In genomic region chr3:30767271-30767670, GRCm38 (mm10) we compare ENCODE assay signal across 32 mouse cellular contexts. TPM values are rescaled to one million over a fixed set of nuclear protein-coding genes. Genes with fewer than 3 reads are reported as not detected.
DNase-seq lines count a peak whose midpoint lies in the region; ATAC-seq and TF ChIP-seq lines count a peak whose summit lies in the region.
"Had no signal": no experiment of that assay in that cellular context is flagged by ENCODE, and none has a peak within 500 bp of the region (broad histone marks: within the 10 kb centered on the region; RNA-seq: fewer than 3 reads in every experiment).

No protein-coding gene starts in this region.

- no peaks in the 10 kb centered on the region for H3K27me3 ChIP-seq in intestine, embryonic 14.5 days (replicated peaks; ENCODE audit: control insufficient read depth, insufficient read depth, low read length)
- no peaks in the 10 kb centered on the region for H3K27me3 ChIP-seq in intestine, embryonic 15.5 days (replicated peaks)
- no peaks in the 10 kb centered on the region for H3K27me3 ChIP-seq in liver, embryonic 13.5 days
- H3K27me3 ChIP-seq in liver, postnatal 0 days (ENCODE audit: insufficient read depth, low read length), result no peaks in the 10 kb centered on the region
- no peaks in the 10 kb centered on the region for H3K27me3 ChIP-seq in liver, embryonic 16.5 days (ENCODE audit: control insufficient read depth, insufficient read depth, low read depth, low read length)
- no peaks in the 10 kb centered on the region for H3K27me3 ChIP-seq in midbrain, embryonic 10.5 days (ENCODE audit: low read depth, poor library complexity, severe bottlenecking)
- H3K27me3 ChIP-seq: embryonic facial prominence, embryonic 13.5 days; forebrain, embryonic 12.5 days; limb, embryonic 15.5 days; lung, embryonic 15.5 days; stomach, embryonic 15.5 days had no signal

- H3K9ac ChIP-seq in intestine, embryonic 14.5 days (ENCODE audit: low read length), result no peak overlapping the region
- no peak overlapping the region for H3K9ac ChIP-seq in intestine, embryonic 15.5 days
- H3K9ac ChIP-seq in liver, embryonic 13.5 days, result peak overlapping the region; percentile 19; the same call in 1 of the 2 replicates
- no peak overlapping the region for H3K9ac ChIP-seq in liver, postnatal 0 days (replicated peaks)
- H3K9ac ChIP-seq in liver, embryonic 16.5 days (ENCODE audit: low read depth, low read length), result no peak overlapping the region
- H3K9ac ChIP-seq: embryonic facial prominence, embryonic 13.5 days; forebrain, embryonic 12.5 days; forebrain, postnatal 0 days; limb, embryonic 15.5 days; lung, embryonic 15.5 days; stomach, embryonic 15.5 days had no signal

- H3K27ac ChIP-seq in intestine, embryonic 14.5 days (ENCODE audit: low read depth), result no peak overlapping the region
- no peak overlapping the region for H3K27ac ChIP-seq in intestine, embryonic 15.5 days
- H3K27ac ChIP-seq in liver, embryonic 13.5 days, result peak overlapping the region; percentile 65
- no peak overlapping the region for H3K27ac ChIP-seq in liver, postnatal 0 days (ENCODE audit: low read depth)
- peak overlapping the region; percentile 43; the same call in 1 of the 2 replicates for H3K27ac ChIP-seq in liver, embryonic 16.5 days (ENCODE audit: low read length)
- H3K27ac ChIP-seq in midbrain, embryonic 10.5 days (replicated peaks), result no peak overlapping the region
- H3K27ac ChIP-seq: embryonic facial prominence, embryonic 13.5 days; forebrain, embryonic 12.5 days; kidney, postnatal 0 days; limb, embryonic 10.5 days; limb, embryonic 15.5 days; lung, embryonic 15.5 days; stomach, embryonic 15.5 days had no signal

- WGBS in intestine, embryonic 14.5 days, result 87% methylated on average over 6 of the region's 6 CpGs
- WGBS in intestine, embryonic 15.5 days, result 88% methylated on average over 6 of the region's 6 CpGs
- 65% methylated on average over 6 of the region's 6 CpGs for WGBS in liver, embryonic 13.5 days (ENCODE audit: insufficient replicate concordance)
- WGBS in liver, postnatal 0 days (ENCODE audit: insufficient replicate concordance), result 83% methylated on average over 6 of the region's 6 CpGs
- 71% methylated on average over 6 of the region's 6 CpGs for WGBS in liver, embryonic 16.5 days (ENCODE audit: insufficient replicate concordance)
- WGBS in midbrain, embryonic 10.5 days, result 91% methylated on average over 6 of the region's 6 CpGs

- no peak overlapping the region for H3K4me2 ChIP-seq in intestine, embryonic 14.5 days (ENCODE audit: low read length)
- no peak overlapping the region for H3K4me2 ChIP-seq in intestine, embryonic 15.5 days (replicated peaks)
- 0 out of 2 replicates have a peak overlapping the region, but pooled peaks have one; percentile 19 for H3K4me2 ChIP-seq in liver, embryonic 13.5 days
- H3K4me2 ChIP-seq in liver, postnatal 0 days (ENCODE audit: low read depth, low read length), result no peak overlapping the region
- H3K4me2 ChIP-seq in liver, embryonic 16.5 days (ENCODE audit: low read depth, low read length), result no peak overlapping the region
- H3K4me2 ChIP-seq: embryonic facial prominence, embryonic 13.5 days; forebrain, embryonic 12.5 days; limb, embryonic 15.5 days; lung, embryonic 15.5 days; midbrain, embryonic 11.5 days; stomach, embryonic 15.5 days had no signal

- no peaks in the 10 kb centered on the region for H3K4me1 ChIP-seq in intestine, embryonic 14.5 days (replicated peaks; ENCODE audit: control insufficient read depth, insufficient read depth, low read length)
- no peaks in the 10 kb centered on the region for H3K4me1 ChIP-seq in intestine, embryonic 15.5 days (replicated peaks)
- H3K4me1 ChIP-seq in liver, embryonic 13.5 days (replicated peaks), result peaks cover 47% of the 10 kb centered on the region
- peaks cover 15% of the 10 kb centered on the region; the same call in 1 of the 2 replicates for H3K4me1 ChIP-seq in liver, postnatal 0 days (ENCODE audit: insufficient read depth)
- H3K4me1 ChIP-seq in liver, embryonic 16.5 days (ENCODE audit: control insufficient read depth, low read depth, low read length), result peaks cover 34% of the 10 kb centered on the region
- H3K4me1 ChIP-seq in midbrain, embryonic 10.5 days, result no peaks in the 10 kb centered on the region
- H3K4me1 ChIP-seq: embryonic facial prominence, embryonic 13.5 days; forebrain, embryonic 12.5 days; limb, embryonic 10.5 days; lung, embryonic 15.5 days had no signal

- no peak overlapping the region for H3K4me3 ChIP-seq in intestine, embryonic 14.5 days (ENCODE audit: low read depth, low read length)
- H3K4me3 ChIP-seq in intestine, embryonic 15.5 days (replicated peaks), result no peak overlapping the region
- H3K4me3 ChIP-seq in liver, embryonic 13.5 days (replicated peaks), result no peak overlapping the region
- no peak overlapping the region for H3K4me3 ChIP-seq in liver, postnatal 0 days (ENCODE audit: low read depth, low read length)
- H3K4me3 ChIP-seq in liver, embryonic 16.5 days (ENCODE audit: low read depth, low read length), result no peak overlapping the region
- H3K4me3 ChIP-seq in midbrain, embryonic 10.5 days, result no peak overlapping the region
- H3K4me3 ChIP-seq: embryonic facial prominence, embryonic 13.5 days; forebrain, embryonic 12.5 days; left cerebral cortex, adult 2 months; limb, embryonic 10.5 days; limb, embryonic 15.5 days; lung, embryonic 15.5 days; stomach, embryonic 15.5 days had no signal

- no peak for TF ChIP-seq EP300 in liver, postnatal 0 days (IDR thresholded peaks at IDR 0.05; ENCODE audit: low read depth)

- peak; percentile 32 for DNase-seq in intestine, embryonic 14.5 days (ENCODE audit: low spot score)
- DNase-seq in liver, embryonic 13.5 days, result no peak
- no peak for DNase-seq in liver, postnatal 0 days
- DNase-seq in telencephalon, adult 2 months (ENCODE audit: low read depth, low spot score), result peak; percentile 68
- no peak for DNase-seq in midbrain, embryonic 10.5 days (ENCODE audit: low spot score)
- DNase-seq: adrenal gland, postnatal 25 days; B cell, adult 2 months; cerebellum, adult 18-20 months; cerebellum, postnatal 10 days; forebrain, postnatal 0 days; gastrocnemius, postnatal 10 days; kidney, adult 8-10 months; thymus, postnatal 25 days had no signal

- no peak for ATAC-seq in intestine, embryonic 14.5 days (replicated peaks; ENCODE audit: low FRiP score, low TSS enrichment, low read depth)
- ATAC-seq in intestine, embryonic 15.5 days, result no peak
- ATAC-seq in liver, embryonic 13.5 days (ENCODE audit: low read depth), result no peak
- ATAC-seq in liver, postnatal 0 days, result no peak
- no peak for ATAC-seq in liver, embryonic 16.5 days (ENCODE audit: low read depth)
- ATAC-seq: forebrain, postnatal 0 days; hindbrain, embryonic 16.5 days; intestine, embryonic 16.5 days; midbrain, embryonic 16.5 days had no signal

- TF ChIP-seq CTCF in liver, postnatal 0 days (IDR thresholded peaks at IDR 0.05; ENCODE audit: low read depth), result no peak

- H3K9me3 ChIP-seq in intestine, embryonic 14.5 days (ENCODE audit: control insufficient read depth, low read length), result no peaks in the 10 kb centered on the region
- no peaks in the 10 kb centered on the region for H3K9me3 ChIP-seq in intestine, embryonic 15.5 days
- H3K9me3 ChIP-seq in liver, embryonic 13.5 days (replicated peaks), result no peaks in the 10 kb centered on the region
- no peaks in the 10 kb centered on the region for H3K9me3 ChIP-seq in liver, postnatal 0 days (ENCODE audit: low read length)
- H3K9me3 ChIP-seq in liver, embryonic 16.5 days (replicated peaks; ENCODE audit: control insufficient read depth, low read length), result no peaks in the 10 kb centered on the region
- H3K9me3 ChIP-seq in midbrain, embryonic 10.5 days (replicated peaks), result no peaks in the 10 kb centered on the region
- H3K9me3 ChIP-seq: embryonic facial prominence, embryonic 13.5 days; forebrain, embryonic 12.5 days; limb, embryonic 10.5 days; limb, embryonic 15.5 days; lung, embryonic 15.5 days; stomach, embryonic 15.5 days had no signal

- no peaks in the 10 kb centered on the region for H3K36me3 ChIP-seq in intestine, embryonic 14.5 days (ENCODE audit: control insufficient read depth, insufficient read depth, low read length)
- no peaks in the 10 kb centered on the region for H3K36me3 ChIP-seq in intestine, embryonic 15.5 days
- H3K36me3 ChIP-seq in liver, embryonic 13.5 days, result no peaks in the 10 kb centered on the region
- no peaks in the 10 kb centered on the region for H3K36me3 ChIP-seq in liver, postnatal 0 days (replicated peaks; ENCODE audit: insufficient read depth, low read length)
- H3K36me3 ChIP-seq in liver, embryonic 16.5 days (ENCODE audit: control insufficient read depth, insufficient read depth), result no peaks in the 10 kb centered on the region
- H3K36me3 ChIP-seq in midbrain, embryonic 10.5 days, result no peaks in the 10 kb centered on the region
- H3K36me3 ChIP-seq: embryonic facial prominence, embryonic 13.5 days; forebrain, embryonic 12.5 days; limb, embryonic 10.5 days; limb, embryonic 15.5 days; lung, embryonic 15.5 days; stomach, embryonic 15.5 days had no signal

RNA-seq across cellular contexts. Expression of gene Samd7, which starts 21.2 kb away (rescaled TPM):
- not detected in 2 replicates for polyA plus RNA-seq in intestine, embryonic 14.5 days (2014; fragmentation: Nextera tagmentation; extraction: Ambion mirVana)
- not detected in 2 replicates for polyA plus RNA-seq in intestine, embryonic 15.5 days (2015; fragmentation: Nextera tagmentation; extraction: Ambion mirVana)
- polyA plus RNA-seq in liver, embryonic 13.5 days (2015; fragmentation: Nextera tagmentation; extraction: Ambion mirVana), result 0.06 and 0.09 TPM in 2 replicates
- 0.04 TPM in 2 replicates for polyA plus RNA-seq in liver, postnatal 0 days (2015; fragmentation: Nextera tagmentation; extraction: Ambion mirVana)
- 0.02 and 0.06 TPM in 2 replicates for polyA plus RNA-seq in liver, embryonic 16.5 days (2015; fragmentation: Nextera tagmentation; extraction: Ambion mirVana)
- polyA plus RNA-seq in midbrain, embryonic 10.5 days (2016; fragmentation: Nextera tagmentation; extraction: Ambion mirVana), result not detected in 2 replicates
- polyA plus RNA-seq: embryonic facial prominence, embryonic 13.5 days; forebrain, embryonic 12.5 days; gonadal fat pad, adult 2 months; heart, embryonic 14.5 days; hindbrain, embryonic 11.5 days; intestine, embryonic 16.5 days; kidney, postnatal 0 days; large intestine, adult 2 months; limb, embryonic 10.5 days; limb, embryonic 15.5 days; lung, embryonic 15.5 days; midbrain, embryonic 11.5 days; neural tube, embryonic 11.5 days; stomach, embryonic 15.5 days had no signal

RNA-seq across cellular contexts. Expression of gene Sec62, which starts 25.4 kb away (rescaled TPM):
- 73.9 and 76.5 TPM in 2 replicates for polyA plus RNA-seq in intestine, embryonic 14.5 days (2014; fragmentation: Nextera tagmentation; extraction: Ambion mirVana)
- polyA plus RNA-seq in intestine, embryonic 15.5 days (2015; fragmentation: Nextera tagmentation; extraction: Ambion mirVana), result 68.3 and 83.5 TPM in 2 replicates
- polyA plus RNA-seq in liver, embryonic 13.5 days (2015; fragmentation: Nextera tagmentation; extraction: Ambion mirVana), result 56.5 and 68.1 TPM in 2 replicates
- 90.8 and 102 TPM in 2 replicates for polyA plus RNA-seq in liver, postnatal 0 days (2015; fragmentation: Nextera tagmentation; extraction: Ambion mirVana)
- 45.1 and 51.3 TPM in 2 replicates for polyA plus RNA-seq in liver, embryonic 16.5 days (2015; fragmentation: Nextera tagmentation; extraction: Ambion mirVana)
- 48.6 and 53.2 TPM in 2 replicates for polyA plus RNA-seq in midbrain, embryonic 10.5 days (2016; fragmentation: Nextera tagmentation; extraction: Ambion mirVana)

Comparison
In these comparisons a context has a peak if more than half of its experiments do, and no peak if none do; other contexts are left out.
1. H3K27ac ChIP-seq: peak in liver, embryonic 13.5 days (single experiment) and liver, embryonic 16.5 days (single experiment); none in intestine, embryonic 14.5 days (single experiment), intestine, embryonic 15.5 days (single experiment), liver, postnatal 0 days (single experiment) and midbrain, embryonic 10.5 days (single experiment).
2. DNase-seq: peak in intestine, embryonic 14.5 days (single experiment) and telencephalon, adult 2 months (single experiment); none in liver, embryonic 13.5 days (single experiment), liver, postnatal 0 days (single experiment) and midbrain, embryonic 10.5 days (single experiment).